Mouse (Mus musculus) brain, adult 2 months (tissue): ENCODE measurements around the gene H2afj.

Experiments used
- DNase-seq: peaks from one replicate; pipeline ENCODE4 v3.0.0; 2011; ENCODE audit warnings: low read depth, low spot score

Gene H2afj

DNA sequence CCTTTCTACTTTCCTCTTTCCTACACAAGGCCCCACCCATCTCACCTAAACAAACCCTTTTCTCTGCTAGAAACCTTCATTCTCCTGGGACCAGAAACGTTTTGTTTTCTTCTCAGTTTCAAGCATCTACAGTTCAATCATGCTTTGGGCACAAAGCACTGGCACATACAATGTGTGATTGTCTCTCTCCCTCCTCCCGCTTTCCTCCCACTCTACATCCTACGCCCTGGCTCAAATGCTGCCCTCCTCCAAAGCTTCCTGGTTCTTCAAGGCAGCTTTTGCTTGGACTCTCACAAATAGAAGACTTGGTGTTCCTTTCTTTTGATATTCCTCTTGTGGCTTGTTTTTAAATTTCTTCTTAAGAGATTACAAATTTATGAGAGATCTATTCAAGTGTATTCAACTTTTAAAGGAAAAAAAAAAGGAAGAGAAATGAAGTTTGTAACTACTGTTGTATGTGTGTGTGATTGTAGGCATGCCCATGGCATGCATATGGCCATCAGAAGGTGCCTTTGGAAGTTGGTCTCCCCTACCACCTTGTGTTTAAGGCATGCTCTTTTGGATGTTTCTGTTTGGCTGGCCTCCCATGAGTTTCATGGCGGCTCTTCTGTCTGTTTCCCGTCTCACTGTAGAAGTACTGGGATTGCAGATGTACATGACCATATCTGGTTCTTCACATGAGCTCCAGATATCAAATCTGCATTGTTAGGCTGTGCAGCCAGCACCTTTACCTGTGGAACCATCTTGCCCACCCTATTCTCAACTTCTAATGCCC, 37.8 kb downstream of the H2afj start:
- peak; percentile 82 for DNase-seq

DNA sequence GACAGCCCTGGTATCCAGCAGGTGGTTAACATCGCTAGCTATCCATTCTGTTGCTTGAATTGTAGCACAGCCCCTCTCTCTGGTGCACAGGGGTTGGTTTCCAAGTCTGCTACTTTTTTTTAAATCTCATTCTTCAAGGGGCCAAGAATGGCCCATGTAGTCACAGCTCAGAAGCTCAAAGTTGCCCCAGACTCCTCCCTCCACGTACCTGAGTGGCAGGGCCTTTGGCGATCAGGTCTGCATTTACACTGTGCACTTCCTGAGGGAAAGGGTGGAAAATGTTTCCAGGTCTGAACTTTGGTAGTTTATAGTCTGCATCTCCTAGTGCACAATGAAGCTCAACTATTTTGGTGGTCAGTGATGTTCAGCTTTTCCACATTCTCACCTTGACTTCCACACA, 39.2 kb downstream of the H2afj start:
- DNase-seq, result no peak

DNA sequence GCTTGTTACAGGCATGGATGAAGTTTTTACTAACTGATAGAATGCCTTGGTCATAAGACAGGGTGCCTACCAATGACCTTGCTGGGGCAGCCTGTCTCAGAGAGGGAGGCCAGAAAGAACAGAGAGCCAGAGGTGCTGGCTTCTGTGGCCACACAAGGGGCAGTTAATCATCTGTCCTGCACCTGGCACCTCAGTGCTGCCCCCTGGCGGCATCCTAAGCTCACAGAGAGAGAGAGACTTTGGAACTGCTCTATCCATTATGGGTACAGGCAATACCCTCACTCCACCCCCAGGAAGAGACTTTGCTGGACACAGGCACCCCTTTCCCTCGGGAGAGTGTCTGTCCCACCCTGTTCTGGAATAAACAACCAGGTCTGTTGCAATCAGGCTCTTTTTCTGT, 39.7 kb downstream of the H2afj start:
- DNase-seq, result peak; percentile 64

DNA sequence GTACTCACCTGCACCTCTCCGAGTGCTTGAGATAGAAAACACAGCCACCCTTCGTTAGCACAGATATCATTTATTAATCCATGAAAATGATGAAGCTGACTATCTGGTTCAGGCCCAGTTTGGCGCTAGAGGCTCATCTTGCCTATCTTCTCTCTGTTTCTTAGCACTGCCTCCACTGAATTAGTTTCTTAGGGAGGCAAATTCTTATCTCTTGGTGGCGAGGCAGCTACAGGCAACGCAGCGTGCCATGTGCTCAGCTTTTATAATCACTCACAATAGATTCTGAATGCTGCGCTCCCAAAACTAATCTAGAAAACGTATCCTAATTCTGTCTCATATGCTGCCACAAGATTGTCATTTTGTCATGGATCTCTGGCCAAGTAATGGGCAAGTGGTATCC, 40.4 kb downstream of the H2afj start:
- no peak for DNase-seq

DNA sequence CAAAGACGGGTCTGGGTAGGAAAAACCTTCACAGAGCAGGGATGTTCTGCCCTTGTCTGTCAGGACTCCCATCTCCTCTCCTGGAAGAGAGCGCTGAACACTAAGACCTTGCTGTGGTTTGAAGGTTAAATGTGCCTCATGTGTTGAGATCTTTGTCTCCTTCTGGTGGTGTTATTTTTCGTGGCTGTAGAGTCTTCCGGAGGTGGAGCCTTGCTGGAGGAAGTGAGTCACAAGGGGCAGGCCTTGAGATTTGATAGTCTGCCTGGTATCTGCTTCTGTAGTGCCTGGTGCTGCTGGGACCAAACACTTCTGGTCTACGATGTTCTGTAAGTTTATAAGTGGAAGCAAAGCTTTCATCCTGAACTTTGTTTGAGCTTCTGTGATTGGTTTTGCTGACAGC, 40.9 kb downstream of the H2afj start:
- DNase-seq, result no peak

DNA sequence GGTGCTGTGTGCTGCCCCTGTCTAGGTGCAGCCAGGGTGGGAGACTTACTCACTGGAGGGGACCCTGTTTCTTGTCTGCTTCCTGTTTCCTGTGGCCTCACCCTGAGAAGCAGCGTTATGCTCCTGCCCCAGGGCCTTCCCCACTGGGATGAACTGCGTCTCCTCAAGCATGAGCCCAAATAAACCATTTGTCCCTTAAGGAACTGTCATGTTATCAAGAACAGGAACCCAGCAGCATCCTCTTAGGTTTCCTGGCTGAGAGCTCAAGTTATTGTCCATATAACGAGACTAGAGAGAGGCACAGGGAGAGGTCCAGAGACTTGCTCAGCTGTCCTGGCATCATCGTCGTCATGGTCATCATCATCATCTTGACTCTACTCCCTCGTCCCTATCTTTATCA, 42.2 kb downstream of the H2afj start:
- DNase-seq, result no peak

DNA sequence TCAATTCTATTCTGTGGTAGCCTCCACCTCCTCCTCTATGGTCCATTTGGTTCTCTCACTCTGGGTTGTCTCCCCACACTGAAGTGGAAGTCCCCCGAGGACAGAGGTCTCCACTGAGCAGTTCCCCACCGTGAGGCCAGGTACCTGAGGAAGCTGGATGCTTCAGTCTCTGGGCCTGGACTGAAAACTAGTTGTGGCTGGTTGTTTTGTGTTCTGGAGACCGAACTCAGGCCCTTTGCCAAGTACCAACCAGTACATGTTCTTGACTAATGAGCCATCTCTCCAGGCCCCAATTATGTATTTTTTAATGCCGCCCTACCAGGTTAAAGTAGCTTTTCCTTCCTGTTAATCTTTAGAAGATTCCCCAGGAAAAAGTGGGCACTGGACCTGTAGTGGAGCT, 44.3 kb downstream of the H2afj start:
- no peak for DNase-seq

DNA sequence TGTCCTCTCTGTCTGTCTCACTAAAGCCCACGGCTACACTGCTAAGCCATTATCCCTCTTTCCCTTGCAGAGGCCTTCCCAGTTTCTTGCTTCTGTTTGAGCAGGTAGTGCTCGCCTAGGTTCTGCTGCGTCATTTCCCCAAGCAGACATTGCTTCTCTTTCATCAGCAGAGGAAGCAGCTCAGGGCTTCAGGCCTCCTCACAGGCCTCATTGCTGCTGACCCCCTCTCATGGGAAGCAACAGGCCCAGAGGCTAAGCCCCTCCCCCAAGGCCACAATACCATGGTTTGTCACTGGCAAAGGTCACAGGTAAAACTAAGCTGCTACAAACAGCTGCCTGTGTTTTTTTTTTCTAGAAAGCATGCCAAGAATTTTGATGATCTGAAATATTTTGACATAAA, 44.7 kb downstream of the H2afj start:
- DNase-seq, result no peak

DNA sequence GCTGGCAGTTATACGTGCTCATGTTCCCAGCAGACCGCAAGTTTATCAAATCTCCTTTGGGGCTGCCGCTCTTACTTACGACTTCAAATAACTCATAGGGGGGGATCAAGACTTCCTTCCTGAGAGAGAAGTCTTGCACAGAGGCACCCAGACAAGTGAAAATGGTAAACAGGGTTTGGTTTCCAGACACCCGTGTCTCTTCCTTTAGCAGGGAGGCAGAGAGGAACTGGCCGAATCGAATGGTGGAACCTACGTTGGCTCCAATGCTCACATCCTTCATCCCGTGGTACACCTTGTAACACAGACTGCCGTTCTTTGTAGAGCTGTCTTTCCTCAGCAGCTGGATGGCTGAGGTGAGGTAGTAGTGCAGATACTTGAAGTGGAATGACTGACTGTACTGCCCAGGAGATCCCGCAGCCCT, 46.3 kb downstream of the H2afj start:
- DNase-seq, result no peak

DNA sequence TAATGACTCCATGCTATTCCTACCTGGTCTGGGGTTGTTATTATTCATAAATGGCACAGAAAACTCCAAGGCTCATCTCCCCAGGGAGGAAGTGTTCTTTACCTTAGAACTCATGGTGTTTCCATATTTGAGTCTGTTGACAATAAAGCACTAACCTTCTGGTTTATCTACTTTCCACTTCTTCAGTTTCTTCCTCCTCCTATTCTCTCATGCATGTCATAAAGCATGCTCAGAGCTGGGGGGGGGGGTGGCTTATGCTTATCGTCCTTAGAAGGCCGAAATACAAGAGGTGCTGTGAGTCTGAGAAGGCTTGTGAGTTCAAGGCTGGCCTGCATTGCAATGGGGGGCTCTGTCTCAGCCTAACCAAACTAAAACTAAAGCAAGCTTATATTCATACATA, 47.1 kb downstream of the H2afj start:
- DNase-seq, result no peak

DNA sequence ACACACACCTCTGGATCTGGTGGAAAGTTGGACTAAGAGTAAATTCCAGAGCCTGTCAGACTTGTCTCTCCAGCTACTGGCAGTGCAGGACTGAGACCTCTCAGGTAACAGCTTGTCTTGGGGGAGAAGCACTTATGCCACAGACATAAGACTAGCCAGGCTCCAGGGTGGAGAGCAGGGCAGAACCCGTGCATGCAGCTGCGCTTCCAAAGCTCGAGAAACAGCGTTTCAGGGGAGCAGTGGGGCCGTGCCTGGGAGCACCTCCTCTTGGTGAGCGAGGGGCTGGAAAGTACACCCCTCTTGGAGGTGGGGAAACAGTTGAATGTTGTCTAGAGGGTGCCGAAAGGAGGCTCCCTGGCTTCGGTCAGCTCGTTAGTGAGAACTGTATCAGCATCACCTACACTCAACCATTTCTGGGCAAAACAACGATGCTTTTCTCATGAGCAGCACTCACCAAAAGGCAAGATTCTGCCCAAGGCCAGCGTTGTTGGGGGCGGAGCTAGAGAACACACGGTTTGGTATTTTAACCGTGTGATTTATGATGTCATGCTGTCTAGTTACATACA, 48.1 kb downstream of the H2afj start:
- no peak for DNase-seq

DNA sequence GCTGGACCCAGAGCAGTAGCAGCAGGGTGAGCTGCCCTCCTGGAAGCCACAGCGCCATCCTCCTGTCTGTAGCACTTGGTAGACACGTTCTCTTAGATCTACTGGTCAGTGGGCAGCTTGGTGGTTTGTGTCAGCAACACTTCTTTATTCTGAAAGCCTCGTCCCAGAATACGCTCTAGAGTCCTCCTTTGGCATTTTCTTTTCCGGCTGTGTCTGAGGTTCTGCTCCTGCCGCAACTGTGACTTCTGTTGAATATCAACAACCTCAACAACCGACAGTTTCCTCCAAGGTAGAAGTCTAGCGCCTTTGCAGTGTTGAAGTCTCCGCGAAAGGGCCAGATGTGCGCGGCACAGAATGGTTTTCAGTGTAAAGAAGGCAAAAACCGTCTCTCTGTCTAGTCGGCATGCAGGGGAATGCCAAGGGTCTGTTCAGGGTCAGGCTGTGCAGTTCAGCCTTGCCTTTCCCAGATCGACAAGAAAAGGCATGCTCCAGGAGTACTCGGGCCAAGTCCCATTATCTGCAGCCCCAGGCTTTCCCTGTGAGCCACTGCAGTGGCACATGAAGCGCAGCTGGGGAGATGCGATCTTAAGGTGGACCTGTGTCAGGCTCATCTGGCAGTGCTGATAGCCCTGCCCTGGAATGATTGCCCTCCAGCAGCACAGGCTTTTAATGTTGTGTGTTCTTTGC, 49.3 kb downstream of the H2afj start, which contains the start of gene Art4:
Art4 (minus strand) TSS at position 548 of the 687 bp plus-strand sequence.
- DNase-seq, result no peak

DNA sequence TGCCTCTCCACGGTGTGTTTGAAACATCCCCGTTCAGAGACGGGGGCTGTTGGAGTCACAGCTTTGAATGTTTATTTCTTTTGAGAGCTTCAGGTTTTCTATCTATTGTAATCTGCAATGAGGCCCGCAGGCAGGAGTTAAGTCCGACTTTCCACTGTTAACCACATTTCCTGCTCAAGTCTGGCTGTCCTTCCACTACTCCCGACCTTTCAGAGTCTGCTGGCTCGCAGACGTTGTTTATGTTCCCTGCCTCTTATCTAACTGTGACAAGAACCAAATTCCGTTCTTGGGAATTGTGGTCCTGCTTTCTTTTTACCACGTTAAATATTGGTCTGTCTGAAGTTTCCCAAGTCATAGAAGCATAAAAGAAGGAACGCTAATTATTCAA, 49.8 kb downstream of the H2afj start:
- DNase-seq, result no peak

DNA sequence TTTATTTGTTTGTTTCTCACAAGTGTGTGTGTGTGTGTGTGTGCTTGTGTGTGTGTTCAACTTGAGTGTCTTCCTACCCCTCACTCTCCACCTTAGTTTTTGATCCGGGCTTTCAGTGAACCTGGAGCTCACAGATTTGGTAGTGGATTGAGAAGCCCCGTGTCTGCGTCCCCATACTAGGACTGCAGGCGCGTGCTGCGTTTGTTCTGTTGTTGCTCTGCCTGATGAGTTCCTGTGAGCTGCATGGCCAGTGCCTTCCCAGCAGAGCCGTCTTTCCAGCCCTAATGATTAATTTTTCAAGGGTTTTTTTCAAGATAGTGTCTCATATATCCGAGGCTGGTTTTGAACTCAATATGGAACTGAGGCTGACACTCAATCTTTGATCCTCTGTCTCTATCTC, 50.4 kb downstream of the H2afj start:
- no peak for DNase-seq
